16 mouse cellular contexts compared by ENCODE assay signal in genomic region chr6:33977448-33977847, GRCm38 (mm10). TPM values are rescaled to one million over a fixed set of nuclear protein-coding genes. Genes with fewer than 3 reads are reported as not detected.
DNase-seq lines count a peak whose midpoint lies in the region; ATAC-seq and TF ChIP-seq lines count a peak whose summit lies in the region.
"Had no signal": no experiment of that assay in that cellular context is flagged by ENCODE, and none has a peak within 500 bp of the region (broad histone marks: within the 10 kb centered on the region; RNA-seq: fewer than 3 reads in every experiment).

No protein-coding gene starts in this region.

- H3K27ac ChIP-seq in heart, embryonic 10.5 days: no peak overlapping the region
- no peak overlapping the region for H3K27ac ChIP-seq in forebrain, postnatal 0 days (ENCODE audit: low read depth, low read length)
- H3K27ac ChIP-seq in limb, embryonic 14.5 days (replicated peaks; ENCODE audit: low read depth, low read length): no peak overlapping the region
- H3K27ac ChIP-seq in liver, embryonic 12.5 days: no peak overlapping the region
- H3K27ac ChIP-seq: kidney, postnatal 0 days; liver, embryonic 15.5 days had no signal

- no peaks in the 10 kb centered on the region for H3K9me3 ChIP-seq in heart, embryonic 10.5 days
- H3K9me3 ChIP-seq in forebrain, postnatal 0 days (ENCODE audit: low read length): no peaks in the 10 kb centered on the region
- no peaks in the 10 kb centered on the region for H3K9me3 ChIP-seq in limb, embryonic 14.5 days (ENCODE audit: control insufficient read depth, low read length)
- no peaks in the 10 kb centered on the region for H3K9me3 ChIP-seq in liver, embryonic 12.5 days (replicated peaks)
- H3K9me3 ChIP-seq: liver, embryonic 15.5 days had no signal

- H3K36me3 ChIP-seq in heart, embryonic 10.5 days: no peaks in the 10 kb centered on the region
- H3K36me3 ChIP-seq in forebrain, postnatal 0 days (ENCODE audit: insufficient read depth): peaks cover 10% of the 10 kb centered on the region
- H3K36me3 ChIP-seq in limb, embryonic 14.5 days (ENCODE audit: control insufficient read depth, insufficient read depth, low read length): no peaks in the 10 kb centered on the region
- no peaks in the 10 kb centered on the region for H3K36me3 ChIP-seq in liver, embryonic 12.5 days
- H3K36me3 ChIP-seq: liver, embryonic 15.5 days had no signal

- DNase-seq in heart, embryonic 10.5 days (ENCODE audit: low spot score): peak; percentile 51
- no peak for DNase-seq in heart, postnatal 36 days
- peak; percentile 17 for DNase-seq in embryo, embryonic 9.5 days (ENCODE audit: extremely low spot score)
- DNase-seq in forebrain, postnatal 0 days: no peak
- DNase-seq in limb, embryonic 14.5 days (ENCODE audit: low spot score): no peak
- no peak for DNase-seq in adipocyte (ENCODE audit: low spot score)
- no peak for DNase-seq in kidney, postnatal 10 days
- DNase-seq: adrenal gland, adult 2 months; cerebellum, adult 11 months; gastrocnemius, postnatal 14 days; heart, postnatal 10 days had no signal

- no peak overlapping the region for H3K9ac ChIP-seq in forebrain, postnatal 0 days
- H3K9ac ChIP-seq in limb, embryonic 14.5 days (ENCODE audit: low read depth, low read length, severe bottlenecking): no peak overlapping the region
- H3K9ac ChIP-seq in liver, embryonic 12.5 days: no peak overlapping the region
- H3K9ac ChIP-seq: liver, embryonic 15.5 days had no signal

- 83% methylated on average over 4 of the region's 4 CpGs for WGBS in heart, embryonic 10.5 days
- WGBS in forebrain, postnatal 0 days: 16% methylated on average over 4 of the region's 4 CpGs
- 23% methylated on average over 4 of the region's 4 CpGs for WGBS in limb, embryonic 14.5 days
- 63% methylated on average over 4 of the region's 4 CpGs for WGBS in liver, embryonic 12.5 days (ENCODE audit: insufficient replicate concordance)

- H3K4me3 ChIP-seq in heart, embryonic 10.5 days: no peak overlapping the region
- H3K4me3 ChIP-seq in forebrain, postnatal 0 days (ENCODE audit: low read depth, low read length): no peak overlapping the region
- H3K4me3 ChIP-seq in limb, embryonic 14.5 days (replicated peaks; ENCODE audit: low read length): no peak overlapping the region
- no peak overlapping the region for H3K4me3 ChIP-seq in liver, embryonic 12.5 days
- H3K4me3 ChIP-seq: liver, embryonic 15.5 days had no signal

- intact Hi-C loops in heart, postnatal 36 days (cut with DNase I): no loop called here

- H3K4me1 ChIP-seq in heart, embryonic 10.5 days: no peaks in the 10 kb centered on the region
- peaks cover 4% of the 10 kb centered on the region; the same call in 1 of the 2 replicates for H3K4me1 ChIP-seq in forebrain, postnatal 0 days (ENCODE audit: insufficient read depth)
- peaks cover 9% of the 10 kb centered on the region; the same call in 1 of the 2 replicates for H3K4me1 ChIP-seq in limb, embryonic 14.5 days (ENCODE audit: control insufficient read depth, insufficient read depth, low read length)
- no peaks in the 10 kb centered on the region for H3K4me1 ChIP-seq in liver, embryonic 12.5 days
- H3K4me1 ChIP-seq: liver, embryonic 15.5 days had no signal

- no peaks in the 10 kb centered on the region for H3K27me3 ChIP-seq in heart, embryonic 10.5 days (ENCODE audit: insufficient read depth, poor library complexity, severe bottlenecking)
- no peaks in the 10 kb centered on the region for H3K27me3 ChIP-seq in forebrain, postnatal 0 days (ENCODE audit: insufficient read depth, low read length)
- H3K27me3 ChIP-seq in limb, embryonic 14.5 days (ENCODE audit: control insufficient read depth, insufficient read depth, low read length): no peaks in the 10 kb centered on the region
- no peaks in the 10 kb centered on the region for H3K27me3 ChIP-seq in liver, embryonic 12.5 days (replicated peaks)
- H3K27me3 ChIP-seq: liver, embryonic 15.5 days had no signal

- no peak overlapping the region for H3K4me2 ChIP-seq in forebrain, postnatal 0 days (ENCODE audit: low read depth)
- H3K4me2 ChIP-seq in limb, embryonic 14.5 days (replicated peaks; ENCODE audit: low read depth, low read length, severe bottlenecking): no peak overlapping the region
- no peak overlapping the region for H3K4me2 ChIP-seq in liver, embryonic 12.5 days
- H3K4me2 ChIP-seq: liver, embryonic 15.5 days had no signal

- TF ChIP-seq CTCF in forebrain, postnatal 0 days (IDR thresholded peaks at IDR 0.05; ENCODE audit: low read depth): no peak

- ATAC-seq in forebrain, postnatal 0 days: peak; percentile 56
- ATAC-seq in limb, embryonic 14.5 days (ENCODE audit: low FRiP score, low read depth): peak; percentile 39
- ATAC-seq in liver, embryonic 12.5 days: no peak

- TF ChIP-seq POLR2A in limb, embryonic 14.5 days (IDR thresholded peaks at IDR 0.05; ENCODE audit: borderline replicate concordance, extremely low read depth, insufficient read depth, insufficient read length): no peak

RNA-seq across cellular contexts. Expression of gene Lrguk, which starts 51.8 kb away (rescaled TPM):
- polyA plus RNA-seq in heart, embryonic 10.5 days (2016; fragmentation: Nextera tagmentation; extraction: Ambion mirVana): 0.52 and 0.88 TPM in 2 replicates
- under 1 TPM in 1 of 2 experiments, not detected in 1; 0.19 TPM for total RNA-seq in heart, postnatal 36 days (2021)
- 1.8 and 2.8 TPM in 2 replicates for total RNA-seq in forebrain, postnatal 0 days (2014; rRNA removed)
- polyA plus RNA-seq in forebrain, postnatal 0 days (2015; fragmentation: Nextera tagmentation; extraction: Ambion mirVana): 0.86 and 1.7 TPM in 2 replicates
- 0.29 and 0.35 TPM in 2 replicates for polyA plus RNA-seq in limb, embryonic 14.5 days (2012; rRNA removed)
- 0.17 and 0.43 TPM in 2 replicates for polyA plus RNA-seq in limb, embryonic 14.5 days (2014; fragmentation: Nextera tagmentation; extraction: Ambion mirVana)
- polyA plus RNA-seq in liver, embryonic 12.5 days (2016; fragmentation: Nextera tagmentation; extraction: Ambion mirVana): 0.19 and 0.20 TPM in 2 replicates
- total RNA-seq: neutrophil, adult 5-6 weeks had no signal
- polyA plus RNA-seq: small intestine, adult 2 months had no signal

Comparison
In these comparisons a context has a peak if more than half of its experiments do, and no peak if none do; other contexts are left out.
1. DNase-seq: peak in heart, embryonic 10.5 days (single experiment) and embryo, embryonic 9.5 days (single experiment); none in heart, postnatal 36 days (0 of 2), forebrain, postnatal 0 days (single experiment), limb, embryonic 14.5 days (single experiment), adipocyte (single experiment) and kidney, postnatal 10 days (single experiment).